Mouse (Mus musculus) hindbrain, embryonic 12.5 days (tissue): ENCODE data around the gene Gm49380. TPM values are rescaled to one million over a fixed set of nuclear protein-coding genes. Genes with fewer than 3 reads are reported as not detected.

Experiments
- ATAC-seq: fragments of 200-750 bp; cut with Nextera tagmentation; 2 replicates; pipeline ENCODE4 v1.8.0; 2017; ENCODE audit warnings: moderate TSS enrichment; ENCODE audit not compliant: low FRiP score
- H3K27ac ChIP-seq: fragments of 300-500 bp; sonication (generic); 2 replicates; pipeline ENCODE4 v1.5.1; 2016; ENCODE audit warnings: mild to moderate bottlenecking
- H3K27me3 ChIP-seq: fragments of 300-500 bp; sonication (generic); 2 replicates; pipeline ENCODE4 v1.6.1; 2016; ENCODE audit warnings: mild to moderate bottlenecking
- H3K36me3 ChIP-seq: fragments of 300-500 bp; sonication (generic); 2 replicates; pipeline ENCODE4 v1.6.1; 2016; ENCODE audit warnings: mild to moderate bottlenecking
- H3K4me1 ChIP-seq: fragments of 300-500 bp; sonication (generic); 2 replicates; pipeline ENCODE4 v1.6.1; 2016
- H3K4me2 ChIP-seq: fragments of 300-500 bp; sonication (generic); replicated peaks from 2 replicates; pipeline ENCODE4 v1.6.1; 2016; ENCODE audit warnings: mild to moderate bottlenecking
- H3K4me3 ChIP-seq: fragments of 300-500 bp; sonication (generic); 2 replicates; pipeline ENCODE4 v1.5.1; 2016; ENCODE audit warnings: mild to moderate bottlenecking
- H3K9ac ChIP-seq: fragments of 300-500 bp; sonication (generic); 2 replicates; pipeline ENCODE4 v1.6.1; 2016; ENCODE audit warnings: mild to moderate bottlenecking, moderate library complexity
- H3K9me3 ChIP-seq: fragments of 300-500 bp; sonication (generic); replicated peaks from 2 replicates; pipeline ENCODE4 v1.6.1; 2016; ENCODE audit warnings: mild to moderate bottlenecking
- WGBS: fragments of 180-500 bp; shearing (Covaris S2); methylation state at CpG from one replicate; pipeline ENCODE4 v1.1.7; 2016; 5-methylcytosine and 5-hydroxymethylcytosine counted together
- polyA plus RNA-seq: library from polyadenylated mRNA; unstranded; fragments of >200 nt; fragmentation: Nextera tagmentation; extraction: Ambion mirVana; gene quantifications from 2 replicates; pipeline ENCODE4 v1.2.1, GENCODE M21; 2016

Gm49380 gene
- 0.26 and 0.30 TPM in 2 replicates for polyA plus RNA-seq

DNA sequence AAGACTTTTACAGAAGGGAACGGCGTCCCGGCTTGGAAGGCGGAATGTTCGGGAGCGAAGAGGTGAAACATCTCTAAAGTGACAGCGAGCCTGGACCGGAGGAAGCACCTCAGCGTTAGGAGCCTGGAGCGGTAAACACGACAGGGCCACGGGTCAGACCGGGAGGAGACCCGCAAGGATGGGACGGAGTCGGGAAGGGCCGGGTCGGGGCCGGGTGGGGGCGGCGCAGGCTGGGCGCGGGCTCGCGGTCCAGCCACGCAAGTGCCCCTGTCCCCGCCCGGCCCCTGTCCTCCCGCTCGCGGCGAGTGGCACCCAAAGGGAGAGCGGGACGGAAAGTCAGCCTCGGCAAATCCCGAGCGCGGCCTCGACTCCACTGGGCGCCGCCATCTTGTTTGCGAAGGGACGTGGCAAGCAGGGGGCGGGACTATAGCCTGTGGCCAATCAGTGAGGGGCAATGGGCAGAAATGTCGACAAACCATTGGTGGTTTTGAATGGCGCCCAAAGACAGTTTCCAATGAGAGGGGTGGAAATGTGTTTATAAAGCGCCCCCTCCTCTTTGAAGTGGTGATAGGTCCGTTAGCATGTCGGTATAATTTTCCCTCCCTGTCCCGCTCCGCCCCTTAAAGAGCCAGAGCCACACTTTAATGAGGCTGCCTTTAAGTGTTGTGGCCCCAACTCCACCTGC, at the start of gene Gm49380, which contains the start of gene Rnf26:
Gm49380 (minus strand) TSS at position 396 of the 685 bp plus-strand sequence.
Rnf26 (minus strand) TSS at position 413 of the 685 bp plus-strand sequence.
- Histone ChIP-seq H3K9me3 (no peaks in the 10 kb centered on the region), H3K36me3 (no peaks in the 10 kb centered on the region; the same call in 1 of the 2 replicates), H3K4me3 (peak within 1 kb of the TSS; percentile 92), H3K27me3 (no peaks in the 10 kb centered on the region), H3K4me2 (peak within 1 kb of the TSS; percentile 58), H3K9ac (peak within 1 kb of the TSS; percentile 84), H3K4me1 (peaks cover 32% of the 10 kb centered on the region), H3K27ac (peak within 1 kb of the TSS; percentile 57; the same call in 1 of the 2 replicates)
- WGBS, result under 1% methylated on average over 45 of the region's 51 CpGs
- ATAC-seq, result peak; percentile 97

DNA sequence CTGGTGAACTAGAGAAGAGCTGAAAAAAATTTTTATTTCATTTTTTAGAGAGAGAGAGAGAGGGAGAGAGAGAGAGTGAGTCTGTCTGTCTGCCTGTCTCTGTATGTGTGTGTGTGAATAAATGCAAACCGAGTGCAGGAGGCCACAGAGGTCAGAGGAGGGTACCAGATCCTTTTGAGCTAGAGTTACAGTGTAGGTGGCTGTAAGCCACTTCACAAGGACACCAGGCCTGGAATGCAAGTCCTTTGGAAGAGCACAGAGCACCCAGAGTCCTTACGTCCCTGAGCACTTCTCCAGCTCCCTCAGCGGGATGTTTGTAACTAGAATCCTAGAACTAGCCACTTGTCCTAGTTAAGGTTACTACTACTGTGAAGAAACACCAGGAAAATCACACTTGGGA, 46.6 kb upstream of the Gm49380 start:
- Histone ChIP-seq H3K4me1 (no peaks in the 10 kb centered on the region), H3K4me3 (no peak overlapping the region), H3K36me3 (peaks cover 70% of the 10 kb centered on the region), H3K4me2 (no peak overlapping the region), H3K9me3 (no peaks in the 10 kb centered on the region), H3K9ac (no peak overlapping the region), H3K27ac (no peak overlapping the region), H3K27me3 (no peaks in the 10 kb centered on the region)
- ATAC-seq, result no peak
- 78% methylated on average over 3 of the region's 3 CpGs for WGBS

DNA sequence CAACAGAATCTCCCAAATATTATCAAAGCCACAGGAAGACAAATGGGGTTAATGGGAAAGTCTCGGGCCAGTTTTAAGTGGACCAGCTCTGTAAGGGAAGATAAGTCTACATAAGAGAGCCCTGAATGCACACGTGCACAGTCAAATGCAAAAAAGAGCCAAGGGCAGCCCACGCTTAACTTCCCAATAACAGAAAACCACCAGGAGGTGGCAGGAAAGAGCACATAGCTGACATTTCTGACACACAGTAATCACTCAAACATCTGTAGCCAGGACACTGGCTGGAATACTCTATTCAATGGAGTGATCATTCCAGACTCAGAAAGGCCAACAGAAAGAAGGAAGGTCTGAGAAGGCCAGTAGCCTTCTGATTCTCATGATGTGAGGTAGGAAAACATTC, 34.0 kb upstream of the Gm49380 start:
- H3K27ac ChIP-seq, result no peak overlapping the region
- no peak overlapping the region for H3K9ac ChIP-seq
- no peaks in the 10 kb centered on the region for H3K9me3 ChIP-seq
- H3K36me3 ChIP-seq, result peaks cover 52% of the 10 kb centered on the region
- WGBS, result 74% methylated on average over 3 of the region's 3 CpGs
- no peak for ATAC-seq
- H3K4me3 ChIP-seq, result no peak overlapping the region
- no peaks in the 10 kb centered on the region for H3K27me3 ChIP-seq
- no peak overlapping the region for H3K4me2 ChIP-seq
- no peaks in the 10 kb centered on the region for H3K4me1 ChIP-seq

DNA sequence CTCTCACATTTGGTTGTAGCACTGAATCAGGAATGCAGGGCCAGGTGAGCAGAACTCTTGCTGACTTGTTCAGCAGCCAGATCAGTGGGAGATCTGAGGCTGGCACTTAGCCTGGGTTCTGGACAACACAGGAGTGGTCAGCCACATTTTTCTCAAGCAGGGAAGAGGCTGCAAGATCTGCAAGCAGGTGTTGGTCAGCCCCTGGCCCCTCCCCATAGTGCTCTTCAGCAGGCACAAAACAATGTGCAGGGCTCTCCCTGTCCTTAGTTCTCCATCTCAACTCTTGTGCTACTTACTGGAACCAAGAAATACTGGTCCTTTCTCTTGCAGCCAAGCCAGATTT, 31.4 kb upstream of the Gm49380 start:
- Histone ChIP-seq H3K4me1 (no peaks in the 10 kb centered on the region), H3K36me3 (peaks cover 38% of the 10 kb centered on the region), H3K27ac (no peak overlapping the region), H3K4me3 (no peak overlapping the region), H3K9me3 (no peaks in the 10 kb centered on the region), H3K4me2 (no peak overlapping the region), H3K9ac (no peak overlapping the region), H3K27me3 (no peaks in the 10 kb centered on the region)
- ATAC-seq, result no peak

DNA sequence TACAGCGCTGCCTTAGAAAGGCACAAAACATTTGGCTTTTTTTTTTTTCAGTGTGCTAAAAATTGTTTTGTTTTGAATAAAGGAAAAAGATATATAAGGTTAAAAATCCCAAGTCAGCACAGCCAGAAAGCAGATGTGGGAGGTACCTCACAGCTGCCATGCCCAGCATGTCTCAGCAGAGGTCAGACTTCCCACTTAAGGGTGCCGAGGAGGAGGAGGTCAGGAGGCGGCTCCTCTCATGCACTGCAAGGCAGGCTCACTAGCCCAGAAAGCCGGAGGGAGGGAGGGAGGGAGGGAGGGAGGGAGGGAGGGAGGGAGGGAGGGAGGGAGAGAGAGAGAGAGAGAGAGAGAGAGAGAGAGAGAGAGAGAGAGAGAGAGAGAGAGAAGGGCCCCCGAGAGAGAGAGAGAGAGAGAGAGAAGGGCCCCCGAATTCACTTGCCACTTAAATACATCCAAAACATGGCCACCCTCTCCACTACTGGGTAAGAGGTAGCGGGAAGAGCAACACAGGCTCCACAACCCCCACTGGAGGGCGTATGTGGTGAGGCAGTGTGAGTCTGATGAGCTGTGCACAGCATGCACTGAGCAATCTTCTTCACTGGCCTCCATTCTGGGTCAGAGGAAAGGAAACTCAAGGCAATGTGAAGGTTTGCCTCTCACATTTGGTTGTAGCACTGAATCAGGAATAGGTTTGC, 30.9 kb upstream of the Gm49380 start:
- no peak overlapping the region for H3K4me3 ChIP-seq
- no peaks in the 10 kb centered on the region for H3K9me3 ChIP-seq
- no peaks in the 10 kb centered on the region for H3K27me3 ChIP-seq
- WGBS, result 27% methylated on average over 7 of the region's 8 CpGs
- H3K4me1 ChIP-seq, result no peaks in the 10 kb centered on the region
- no peak overlapping the region for H3K27ac ChIP-seq
- peaks cover 33% of the 10 kb centered on the region for H3K36me3 ChIP-seq
- no peak overlapping the region for H3K4me2 ChIP-seq
- H3K9ac ChIP-seq, result no peak overlapping the region
- ATAC-seq, result no peak

DNA sequence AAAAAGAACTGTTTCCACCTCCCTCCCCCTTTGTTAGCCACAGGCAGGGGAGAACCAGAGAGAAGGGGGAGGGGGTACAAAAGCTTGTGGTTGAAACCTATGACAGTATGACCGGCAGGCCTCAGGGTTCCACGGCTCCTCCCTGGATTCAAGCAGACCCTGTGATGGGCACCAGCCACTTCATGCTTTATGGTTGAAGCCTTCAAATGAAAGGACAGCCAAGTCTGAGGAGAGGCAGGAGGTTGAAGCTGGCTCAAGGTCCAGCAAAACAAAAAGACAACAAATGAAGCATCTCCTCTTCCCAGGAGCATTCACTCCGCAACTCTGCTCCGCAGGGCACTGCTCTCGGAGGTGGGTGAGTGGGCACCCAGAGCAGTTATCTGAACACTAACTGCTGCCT, 30.1 kb upstream of the Gm49380 start:
- 70% methylated on average over 5 of the region's 5 CpGs for WGBS
- no peak overlapping the region for H3K4me3 ChIP-seq
- no peaks in the 10 kb centered on the region for H3K27me3 ChIP-seq
- H3K9ac ChIP-seq, result no peak overlapping the region
- H3K4me2 ChIP-seq, result no peak overlapping the region
- ATAC-seq, result no peak
- no peak overlapping the region for H3K27ac ChIP-seq
- no peaks in the 10 kb centered on the region for H3K4me1 ChIP-seq
- peaks cover 27% of the 10 kb centered on the region for H3K36me3 ChIP-seq
- no peaks in the 10 kb centered on the region for H3K9me3 ChIP-seq

DNA sequence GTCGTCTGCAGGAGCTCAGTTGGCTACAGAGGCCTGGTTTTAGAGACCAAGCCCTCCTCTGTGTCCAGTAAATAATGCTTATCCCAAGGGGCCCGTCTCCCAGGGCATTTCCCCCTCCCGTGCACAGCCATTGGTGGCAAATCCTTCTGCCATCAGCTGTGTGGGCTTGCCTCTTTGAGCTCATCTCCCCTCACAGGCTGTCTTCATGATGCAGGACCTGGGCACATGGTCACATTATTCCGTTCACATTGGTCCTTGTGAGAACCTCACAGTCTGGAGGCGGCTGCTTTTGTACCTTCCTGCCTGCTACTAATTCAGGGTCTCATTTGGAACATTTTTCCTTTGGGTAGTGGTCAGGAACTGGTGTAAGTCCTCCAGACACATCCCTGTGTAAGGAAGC, 28.7 kb upstream of the Gm49380 start:
- no peak for ATAC-seq
- no peaks in the 10 kb centered on the region for H3K4me1 ChIP-seq
- H3K36me3 ChIP-seq, result peaks cover 27% of the 10 kb centered on the region

DNA sequence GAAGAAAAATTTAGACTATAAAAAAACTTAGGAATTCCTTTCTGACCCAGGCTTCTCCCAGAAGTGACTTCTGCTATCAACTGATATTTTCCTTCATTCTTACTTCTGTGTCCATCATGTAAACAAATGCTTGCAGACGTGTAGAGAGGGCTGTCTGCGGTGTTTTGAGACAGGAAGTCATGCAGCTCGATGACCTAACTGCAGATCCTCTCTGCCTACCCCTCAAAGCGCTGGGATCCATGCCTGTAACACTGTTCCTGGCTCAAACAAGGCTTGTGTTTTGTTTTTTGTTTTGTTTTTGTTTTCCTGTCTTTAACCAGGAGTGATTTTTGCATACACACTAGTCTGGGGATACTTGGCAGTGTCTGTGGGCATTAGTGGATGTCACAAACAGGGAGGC, 24.5 kb upstream of the Gm49380 start:
- H3K4me3 ChIP-seq, result no peak overlapping the region

More for the DNA sequence above, 28.7 kb upstream of the Gm49380 start:
- no peak overlapping the region for H3K4me3 ChIP-seq
- H3K27ac ChIP-seq, result no peak overlapping the region
- H3K4me2 ChIP-seq, result no peak overlapping the region
- 71% methylated on average over 5 of the region's 5 CpGs for WGBS
- H3K27me3 ChIP-seq, result peaks cover under 1% of the 10 kb centered on the region; the same call in 1 of the 2 replicates
- H3K9me3 ChIP-seq, result no peaks in the 10 kb centered on the region
- H3K9ac ChIP-seq, result no peak overlapping the region

DNA sequence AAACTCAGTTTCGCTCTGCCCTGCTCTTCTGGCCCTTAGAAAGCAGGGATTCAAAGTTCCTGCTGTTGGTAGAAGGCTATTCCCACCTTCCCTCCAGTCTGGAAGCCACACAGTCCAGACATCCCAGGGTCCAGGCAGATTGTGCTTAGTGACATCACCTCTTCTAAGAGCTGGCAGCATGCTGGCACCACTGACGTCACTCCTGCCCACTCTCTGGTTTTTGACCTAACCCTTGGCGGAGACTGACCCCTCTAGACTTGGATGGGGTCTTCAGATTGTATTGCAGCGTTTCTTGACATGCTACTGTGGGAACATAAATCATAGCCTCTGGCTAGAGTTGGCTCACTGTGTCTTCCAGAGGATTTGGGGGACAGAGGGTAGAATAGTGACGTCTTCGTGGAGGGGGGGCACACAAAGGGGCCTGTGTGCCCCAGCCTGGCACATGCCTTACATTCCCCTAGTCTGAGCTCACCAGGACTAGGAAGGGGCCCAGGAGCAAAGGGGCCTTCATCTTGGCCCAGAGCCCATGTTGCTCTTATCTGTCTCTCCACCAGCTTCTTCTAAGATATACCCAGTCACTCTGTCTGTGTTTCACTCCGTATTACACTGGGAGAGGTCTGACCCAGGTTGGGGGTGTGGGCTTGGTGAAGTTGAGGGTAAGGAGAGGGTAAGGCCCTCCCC, 22.6 kb upstream of the Gm49380 start:
- Histone ChIP-seq H3K4me2 (peak overlapping the region; percentile 76), H3K4me1 (peaks cover 28% of the 10 kb centered on the region), H3K9ac (peak overlapping the region; percentile 62), H3K36me3 (peaks cover 3% of the 10 kb centered on the region; the same call in 1 of the 2 replicates), H3K27me3 (peaks cover 54% of the 10 kb centered on the region), H3K27ac (no peak overlapping the region), H3K9me3 (no peaks in the 10 kb centered on the region), H3K4me3 (peak overlapping the region; percentile 42)
- 62% methylated on average over 7 of the region's 7 CpGs for WGBS
- ATAC-seq, result no peak

More for the DNA sequence above, 24.5 kb upstream of the Gm49380 start:
- WGBS, result 65% methylated on average over 4 of the region's 4 CpGs
- no peak overlapping the region for H3K27ac ChIP-seq
- no peak overlapping the region for H3K9ac ChIP-seq
- no peak overlapping the region for H3K4me2 ChIP-seq
- no peaks in the 10 kb centered on the region for H3K9me3 ChIP-seq
- ATAC-seq, result no peak
- peaks cover 24% of the 10 kb centered on the region for H3K4me1 ChIP-seq
- peaks cover 3% of the 10 kb centered on the region for H3K36me3 ChIP-seq
- H3K27me3 ChIP-seq, result peaks cover 39% of the 10 kb centered on the region

DNA sequence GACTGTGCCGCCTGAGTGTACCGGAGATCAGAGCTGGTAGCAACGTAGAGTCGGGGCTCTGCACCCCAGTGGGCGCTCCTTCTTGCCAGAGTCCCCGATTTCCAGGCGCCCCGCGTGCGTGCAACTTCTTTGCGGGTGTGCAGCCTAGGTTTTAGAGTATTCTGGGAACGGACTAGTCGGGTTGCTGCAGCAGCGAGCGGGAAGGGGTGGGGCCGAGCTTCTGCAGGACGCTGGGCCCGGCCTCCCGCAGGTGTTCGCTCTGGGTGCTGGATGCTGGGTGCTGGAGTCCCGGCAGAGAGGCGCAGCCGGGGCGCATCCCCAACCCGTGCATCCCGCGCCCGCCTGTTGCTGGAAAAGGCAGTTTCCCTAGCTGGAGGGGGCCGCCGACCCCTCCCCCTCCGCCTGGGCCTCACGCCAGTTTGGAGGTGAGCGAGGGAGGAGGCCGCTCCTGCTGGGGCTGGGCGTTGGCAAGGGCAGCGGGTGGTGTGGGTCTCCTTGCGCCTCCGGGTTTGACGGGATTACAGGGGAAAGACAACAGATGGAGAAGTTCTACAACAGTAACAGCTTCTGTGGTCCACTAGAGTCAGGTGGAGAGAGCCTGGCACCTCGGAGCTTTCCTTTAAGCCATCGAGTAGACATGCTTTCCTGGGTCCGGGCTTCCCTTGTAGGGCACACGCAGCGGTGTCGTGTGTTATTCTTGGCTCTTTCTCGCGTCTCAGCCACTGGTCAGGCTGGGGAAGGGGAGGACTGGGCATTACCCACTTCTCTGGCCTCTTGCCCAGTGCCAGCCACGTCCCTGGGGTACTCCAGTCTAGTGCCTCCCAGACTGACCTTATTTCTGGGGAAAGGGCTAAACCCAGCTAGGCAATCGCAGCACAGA, 21.8 kb upstream of the Gm49380 start:
- ATAC-seq, result no peak

DNA sequence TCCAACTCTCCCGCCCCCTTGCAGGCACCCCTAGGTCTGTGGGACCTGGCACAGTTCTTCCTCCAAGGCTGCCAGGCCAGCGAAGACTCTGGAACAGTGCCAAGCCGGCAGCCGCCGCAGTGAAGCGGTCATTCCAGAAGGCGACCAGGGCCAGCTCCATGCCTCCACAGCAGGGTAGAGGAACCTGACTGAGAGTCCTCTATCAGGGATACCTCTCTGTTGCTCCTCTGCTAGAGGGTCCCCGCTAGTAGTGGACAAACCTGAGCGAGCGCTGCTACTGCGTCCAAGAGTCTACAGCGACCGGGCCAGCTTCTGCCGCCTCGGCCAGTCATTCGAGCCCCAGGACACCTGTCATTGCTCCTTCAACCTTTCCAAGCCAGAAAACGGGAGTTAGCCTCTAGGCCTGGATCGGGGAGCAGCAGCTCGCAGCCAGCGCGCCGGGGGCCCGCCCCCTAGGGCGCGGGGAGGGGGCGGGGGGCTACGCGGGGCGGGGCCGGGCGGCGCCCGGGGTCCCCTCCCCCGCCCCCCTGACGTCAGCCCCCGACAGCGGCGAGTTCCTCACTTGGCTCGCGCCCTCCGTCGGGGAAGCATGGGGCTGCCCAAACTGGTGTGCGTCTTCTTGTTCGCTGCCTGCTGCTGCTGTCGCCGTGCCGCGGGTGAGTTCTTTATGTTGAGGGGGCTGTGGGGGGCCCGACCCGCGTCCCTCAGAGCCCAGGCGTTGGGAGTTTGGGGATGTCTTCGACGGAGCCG, 21.0 kb upstream of the Gm49380 start, which contains the start of gene Mcam:
Mcam (plus strand) TSS at position 369 of the 750 bp plus-strand sequence.
- no peak within 1 kb of the TSS for H3K27ac ChIP-seq
- H3K36me3 ChIP-seq, result no peaks in the 10 kb centered on the region
- H3K4me1 ChIP-seq, result peaks cover 42% of the 10 kb centered on the region
- peak; percentile 47; the same call in 1 of the 2 replicates for ATAC-seq
- H3K9ac ChIP-seq, result peak within 1 kb of the TSS; percentile 62
- H3K4me3 ChIP-seq, result peak within 1 kb of the TSS; percentile 42
- H3K9me3 ChIP-seq, result no peaks in the 10 kb centered on the region
- H3K4me2 ChIP-seq, result peak within 1 kb of the TSS; percentile 76
- H3K27me3 ChIP-seq, result peaks cover 61% of the 10 kb centered on the region
- 2% methylated on average over 52 of the region's 55 CpGs for WGBS

More for the DNA sequence above, 21.8 kb upstream of the Gm49380 start:
- Histone ChIP-seq H3K4me1 (peaks cover 36% of the 10 kb centered on the region), H3K36me3 (no peaks in the 10 kb centered on the region), H3K27ac (no peak overlapping the region), H3K9ac (peak overlapping the region; percentile 62), H3K4me3 (peak overlapping the region; percentile 42), H3K4me2 (peak overlapping the region; percentile 76), H3K27me3 (peaks cover 55% of the 10 kb centered on the region), H3K9me3 (no peaks in the 10 kb centered on the region)
- 2% methylated on average over 48 of the region's 49 CpGs for WGBS
